Mouse (Mus musculus) megakaryocyte, embryonic 14.5 days (primary cell): ENCODE results near the gene Zfp385b.

Experiments
- FLI1 ChIP-seq: IDR thresholded peaks from 2 replicates; pipeline ENCODE4 v1.6.1; 2012; ENCODE audit warnings: low read length, inconsistent platforms, mixed read lengths
- GATA1 ChIP-seq: IDR thresholded peaks from 3 replicates; pipeline ENCODE4 v1.6.1; 2012; ENCODE audit warnings: mixed read lengths, low read length, inconsistent platforms, borderline replicate concordance

- no peak for TF ChIP-seq GATA1
- no peak for TF ChIP-seq FLI1
Measured at GRCm38 (mm10) chr2:77608666-77609065, 210.8 kb downstream of the Zfp385b start.
